Mouse (Mus musculus) natural killer cell, adult 2 months (primary cell): ENCODE results near the gene Pdcd4.
"Not testable (repeated sequence)": the region's sequence is repeated elsewhere in the genome, so short reads cannot be mapped to it uniquely, and the experiment has no call there.

Experiments used
- DNase-seq, 2 experiments: peaks; one replicate each; pipeline ENCODE4 v3.0.0; 2022; ENCODE audit warnings: low spot score in 2 of 2

Pdcd4 gene

DNA sequence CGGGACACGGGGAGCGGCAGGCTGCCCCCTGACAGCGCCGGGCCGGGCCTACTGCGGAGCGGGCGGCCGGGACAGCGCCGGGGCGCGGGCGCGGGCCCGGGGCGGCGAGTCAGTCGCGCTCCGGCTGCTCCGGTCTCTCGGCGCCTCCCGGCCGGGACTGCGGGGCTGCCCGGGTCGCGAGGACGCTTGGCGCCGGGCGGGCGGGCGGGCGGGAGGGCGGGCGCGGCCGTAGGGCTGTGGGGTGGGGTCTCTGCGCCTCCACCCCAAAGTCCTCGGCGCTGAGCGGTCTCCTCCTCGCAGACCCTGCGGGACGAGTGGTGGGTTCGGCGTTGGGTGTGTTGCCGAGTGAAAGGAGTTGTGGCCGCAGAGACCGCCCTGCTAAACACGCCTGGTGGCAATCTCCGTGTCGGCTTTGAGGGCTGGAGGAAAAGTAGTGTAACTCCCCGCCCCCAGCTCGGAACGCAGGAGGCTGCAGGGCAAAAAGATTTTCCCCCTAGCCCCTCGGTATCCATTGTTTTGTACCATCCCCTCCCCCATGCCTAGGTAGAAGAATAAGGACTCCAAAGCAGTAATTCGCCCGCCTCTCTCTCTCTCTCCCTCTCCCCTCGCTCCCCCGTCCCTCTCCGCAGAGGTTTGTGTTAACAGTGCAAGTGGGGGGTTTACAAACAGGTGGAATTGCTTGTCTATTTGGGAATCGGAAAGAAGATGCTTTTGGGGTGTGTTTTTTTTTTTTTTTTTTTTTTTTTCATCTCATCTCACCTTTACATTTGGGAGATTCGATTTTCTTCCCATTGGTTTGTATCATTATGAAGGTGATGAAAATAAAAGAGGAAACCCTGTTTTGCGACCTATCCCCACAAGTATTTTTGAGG, 53.4 kb downstream of the Pdcd4 start:
- peak; percentile 26 to 34 for DNase-seq

GRCm38 (mm10) chr19:53957513-53957912, 65.5 kb downstream of the Pdcd4 start:
- no peak for DNase-seq

DNA sequence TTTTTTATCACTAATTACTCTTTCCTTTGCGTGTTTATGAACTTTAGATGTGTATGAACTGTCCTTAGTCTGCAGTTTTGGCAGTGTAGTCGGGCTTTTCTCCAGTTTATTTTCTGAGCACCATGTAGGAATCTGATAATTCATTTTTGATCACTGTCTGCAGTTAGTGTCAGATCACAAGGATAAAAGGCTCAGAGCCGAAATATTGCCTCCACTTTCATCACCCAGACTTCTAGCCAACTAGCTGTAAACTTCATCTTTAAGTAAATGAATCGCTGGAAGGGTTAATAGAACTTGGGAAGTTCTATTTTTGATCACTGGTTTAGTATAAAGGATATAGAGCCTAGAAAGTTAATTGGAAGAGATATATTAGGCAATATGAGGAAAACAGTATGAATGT, 70.5 kb downstream of the Pdcd4 start:
- no peak for DNase-seq

DNA sequence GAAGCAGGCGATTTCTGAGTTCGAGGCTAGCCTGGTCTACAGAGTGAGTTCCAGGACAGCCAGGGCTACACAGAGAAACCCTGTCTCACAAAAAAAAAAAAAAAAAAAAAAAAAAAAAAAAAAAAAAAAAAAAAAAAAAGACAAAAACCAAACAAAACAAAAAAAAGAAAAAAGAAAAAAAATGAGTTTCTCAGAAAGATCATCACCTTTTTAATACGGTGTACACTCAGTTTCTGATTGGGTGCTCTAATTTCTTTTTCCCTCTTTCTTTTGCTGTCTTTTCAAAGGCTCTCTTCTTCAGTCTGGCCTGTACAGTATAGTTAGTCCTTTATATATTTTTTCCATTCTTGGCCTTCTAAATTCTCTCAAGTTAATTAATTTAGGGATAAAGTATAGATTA, 72.3 kb downstream of the Pdcd4 start:
- DNase-seq = not testable (repeated sequence)

GRCm38 (mm10) chr19:53964910-53965633, 73.0 kb downstream of the Pdcd4 start:
- DNase-seq = no peak

- no peak for DNase-seq
Observed at GRCm38 (mm10) chr19:53969226-53969625, 77.2 kb downstream of the Pdcd4 start.

GRCm38 (mm10) chr19:53971938-53972337, 79.9 kb downstream of the Pdcd4 start:
- DNase-seq = no peak

DNA sequence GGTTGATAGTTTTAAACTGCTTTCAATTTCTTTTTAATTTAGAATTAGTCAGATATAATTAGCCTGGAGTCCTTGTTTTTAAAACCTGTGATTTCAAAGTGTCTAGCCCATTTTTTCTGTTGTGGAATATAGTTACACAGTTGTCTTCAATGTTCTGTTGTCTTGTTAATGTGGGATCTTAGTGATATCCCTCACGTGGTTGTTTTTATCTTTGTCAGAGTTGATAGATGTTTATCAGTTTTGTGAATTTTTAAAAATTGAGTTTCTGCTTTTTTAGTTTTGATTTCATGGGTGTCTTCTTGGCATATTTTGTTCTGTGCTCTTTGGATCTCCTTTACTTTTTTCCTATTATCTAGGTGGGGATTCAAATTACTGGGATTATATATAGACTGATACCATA, 81.6 kb downstream of the Pdcd4 start:
- no peak for DNase-seq
